Mouse (Mus musculus) CH12.LX (cell line): Measurements from ENCODE around the gene Pdpk1. TPM values are rescaled to one million over a fixed set of nuclear protein-coding genes. Genes with fewer than 3 reads are reported as not detected.

ENCODE experiments used
- DNase-seq: peaks from one replicate; pipeline ENCODE4 v3.0.0-alpha.2; 2013; ENCODE audit errors: extremely low read depth
- H3K27ac ChIP-seq: 2 replicates; pipeline ENCODE4 v1.5.1; 2012; ENCODE audit warnings: low read depth, mild to moderate bottlenecking, control low read depth, moderate library complexity; ENCODE audit not compliant: insufficient read depth
- H3K27me3 ChIP-seq: replicated peaks from 2 replicates; pipeline ENCODE3; 2012; ENCODE audit warnings: inconsistent platforms
- H3K36me3 ChIP-seq, 2 experiments: replicated peaks in 1 of 2; 2 replicates each; pipeline versions ENCODE3 to v1.6.1; 2012; ENCODE audit warnings: inconsistent platforms in 1 of 2, low read length in 1 of 2, mild to moderate bottlenecking in 1 of 2, mixed read lengths in 1 of 2, moderate library complexity in 1 of 2; ENCODE audit not compliant: control insufficient read depth in 1 of 2, insufficient read depth in 1 of 2
- H3K4me1 ChIP-seq, 2 experiments: 2 replicates each; pipeline ENCODE4 v1.6.1; 2012; ENCODE audit warnings: inconsistent platforms in 1 of 2, moderate library complexity in 1 of 2; ENCODE audit not compliant: insufficient read depth in 2 of 2, control insufficient read depth in 1 of 2
- H3K4me2 ChIP-seq: 2 replicates; pipeline ENCODE4 v1.6.1; 2012; ENCODE audit warnings: low read depth, mild to moderate bottlenecking, control low read depth; ENCODE audit not compliant: poor library complexity, insufficient read depth, severe bottlenecking
- H3K4me3 ChIP-seq, 3 experiments: fragments of 150-350 bp in 1 of 3; sonication (generic) in 1 of 3; replicated peaks in 1 of 3; 2 replicates each; pipeline versions ENCODE3 to v1.5.1; 2011 to 2012; ENCODE audit warnings: low read depth in 2 of 3, low read length in 2 of 3, mild to moderate bottlenecking in 2 of 3, moderate library complexity in 2 of 3, control low read depth in 1 of 3, improper control_type of control experiment in 1 of 3, inconsistent platforms in 1 of 3, mixed read lengths in 1 of 3; ENCODE audit not compliant: poor library complexity in 1 of 3
- H3K79me2 ChIP-seq: replicated peaks from 2 replicates; pipeline ENCODE4 v1.6.1; 2012; ENCODE audit warnings: mild to moderate bottlenecking, moderate library complexity; ENCODE audit not compliant: control insufficient read depth, poor library complexity, insufficient read depth, severe bottlenecking; ENCODE audit errors: extremely low read depth
- H3K9ac ChIP-seq: 2 replicates; pipeline ENCODE4 v1.6.1; 2012; ENCODE audit warnings: low read depth, mild to moderate bottlenecking, control low read depth, moderate library complexity; ENCODE audit not compliant: insufficient read depth
- H3K9me3 ChIP-seq: replicated peaks from 2 replicates; pipeline ENCODE3; 2012; ENCODE audit warnings: low read length, inconsistent platforms, mixed read lengths
- CHD2 ChIP-seq: IDR thresholded peaks from 2 replicates; pipeline ENCODE4 v1.6.1; 2011; ENCODE audit warnings: low read length, improper control_type of control experiment
- E2F4 ChIP-seq: IDR thresholded peaks from 2 replicates; pipeline ENCODE4 v1.6.1; 2011; ENCODE audit warnings: low read depth, low read length, improper control_type of control experiment; ENCODE audit not compliant: insufficient replicate concordance
- ELF1 ChIP-seq: IDR thresholded peaks from 2 replicates; pipeline ENCODE4 v1.6.1; 2014; ENCODE audit warnings: low read depth, mild to moderate bottlenecking, inconsistent platforms, low read length, improper control_type of control experiment
- EP300 ChIP-seq: IDR thresholded peaks from 2 replicates; pipeline ENCODE4 v1.6.1; 2011; ENCODE audit warnings: low read length, improper control_type of control experiment
- GABPA ChIP-seq: IDR thresholded peaks from 2 replicates; pipeline ENCODE4 v1.6.1; 2012; ENCODE audit warnings: low read depth, low read length, improper control_type of control experiment, inconsistent platforms; ENCODE audit not compliant: insufficient replicate concordance
- JUN ChIP-seq: IDR thresholded peaks from 2 replicates; pipeline ENCODE4 v1.6.1; 2011; ENCODE audit warnings: low read depth, mild to moderate bottlenecking, low read length, improper control_type of control experiment, moderate library complexity; ENCODE audit not compliant: insufficient read depth
- KAT2A ChIP-seq: IDR thresholded peaks from 2 replicates; pipeline ENCODE4 v1.6.1; 2012; ENCODE audit warnings: low read length, improper control_type of control experiment, inconsistent platforms; ENCODE audit not compliant: insufficient replicate concordance
- MAFK ChIP-seq: IDR thresholded peaks from 2 replicates; pipeline ENCODE4 v1.6.1; 2011; ENCODE audit warnings: low read length, improper control_type of control experiment; ENCODE audit not compliant: insufficient replicate concordance
- MEF2A ChIP-seq: IDR thresholded peaks from 2 replicates; pipeline ENCODE4 v1.6.1; 2014; ENCODE audit warnings: low read depth, mild to moderate bottlenecking, inconsistent platforms, low read length, improper control_type of control experiment, borderline replicate concordance
- NRF1 ChIP-seq: IDR thresholded peaks from 2 replicates; pipeline ENCODE4 v1.6.1; 2014; ENCODE audit warnings: low read depth, mild to moderate bottlenecking, inconsistent platforms, low read length, improper control_type of control experiment, moderate library complexity
- PAX5 ChIP-seq: IDR thresholded peaks from 2 replicates; pipeline ENCODE4 v1.6.1; 2012; ENCODE audit warnings: low read length, inconsistent platforms, mixed read lengths
- POLR2A ChIP-seq: IDR thresholded peaks from 2 replicates; pipeline ENCODE4 v1.6.1; 2011; ENCODE audit warnings: low read depth, mild to moderate bottlenecking, improper control_type of control experiment, low read length
- TBP ChIP-seq: conservative IDR thresholded peaks from 2 replicates; pipeline ENCODE4 v1.6.1; 2011; ENCODE audit warnings: low read depth, low read length, improper control_type of control experiment
- TCF12 ChIP-seq: IDR thresholded peaks from 2 replicates; pipeline ENCODE4 v1.6.1; 2014; ENCODE audit warnings: low read depth, mild to moderate bottlenecking, inconsistent platforms, low read length, improper control_type of control experiment
- UBTF ChIP-seq: IDR thresholded peaks from 2 replicates; pipeline ENCODE4 v1.6.1; 2012; ENCODE audit warnings: low read depth, mild to moderate bottlenecking, inconsistent platforms, low read length, improper control_type of control experiment, moderate library complexity
- USF1 ChIP-seq: IDR thresholded peaks from 2 replicates; pipeline ENCODE4 v1.6.1; 2014; ENCODE audit warnings: low read depth, mild to moderate bottlenecking, inconsistent platforms, low read length, improper control_type of control experiment
- ZKSCAN1 ChIP-seq: IDR thresholded peaks from 2 replicates; pipeline ENCODE4 v1.6.1; 2012; ENCODE audit warnings: low read depth, inconsistent platforms, low read length, improper control_type of control experiment, borderline replicate concordance
- dilution Hi-C: fragments of 300-500 bp; cut with MboI; formaldehyde crosslinking; loops from 2 replicates; pipeline ENCODE4 v1.14.3; 2020; ENCODE audit warnings: low sequenced_read_pairs; ENCODE audit not compliant: extremely low pct_unique_long_range_greater_than_20kb, extremely low pct_ligation_motif_present
- in situ Hi-C: fragments of 300-500 bp; cut with MboI; formaldehyde crosslinking; loops from 3 replicates; pipeline ENCODE4 v1.14.3; 2019; ENCODE audit warnings: low sequenced_read_pairs, low pct_ligation_motif_present, low pct_unique_long_range_greater_than_20kb, mixed read lengths
- polyA plus RNA-seq: library from polyadenylated mRNA; unstranded; fragments of >175 nt; gene quantifications from 2 replicates; pipeline ENCODE4 v1.2.1, GENCODE M21; 2012; ENCODE audit warnings: low read depth; ENCODE audit not compliant: insufficient read length
- total RNA-seq, 2 experiments: library from RNA; depleted of rRNA; stranded (reverse); fragments of 300-350 nt in 1 of 2; fragments of >200 nt in 1 of 2; gene quantifications; 2 replicates each; pipeline ENCODE4 v1.2.3; 2012 to 2014

The Pdpk1 gene
- total and polyA plus RNA-seq, 3 experiments = 12.2 to 17.0 (median 15.9) TPM

- H3K4me1 ChIP-seq = peaks cover 0 to 20% of the 10 kb centered on the region in 2 experiments; a peak in 2 of 4 replicates
- H3K4me2 ChIP-seq = no peak overlapping the region
- peak; percentile 6 for DNase-seq
- in situ Hi-C loops (no loop called here), dilution Hi-C loops (no loop called here)
- H3K9me3 ChIP-seq = no peaks in the 10 kb centered on the region
- peaks cover 4% of the 10 kb centered on the region; the same call in 1 of the 2 replicates for H3K79me2 ChIP-seq
- no peak overlapping the region for H3K4me3 ChIP-seq
- H3K27me3 ChIP-seq = no peaks in the 10 kb centered on the region
- H3K36me3 ChIP-seq = peaks cover 11 to 42% of the 10 kb centered on the region in 2 experiments
- no peak overlapping the region for H3K9ac ChIP-seq
- TF ChIP-seq PAX5 = no peak
- no peak overlapping the region for H3K27ac ChIP-seq
These were observed 39.5 kb downstream of the Pdpk1 start for GRCm38 (mm10) chr17:24111256-24111655.

GRCm38 (mm10) chr17:24108896-24109295 lies 41.8 kb downstream of the Pdpk1 start:
- Histone ChIP-seq H3K27ac (no peak overlapping the region), H3K79me2 (peaks cover 4% of the 10 kb centered on the region; the same call in 1 of the 2 replicates)
- TF ChIP-seq UBTF (no peak), TCF12 (no peak), MAFK (no peak), MEF2A (no peak), CHD2 (no peak), E2F4 (no peak), GABPA (no peak), KAT2A (no peak), POLR2A (no peak), EP300 (no peak), USF1 (no peak), TBP (no peak), NRF1 (no peak), JUN (no peak), ELF1 (no peak), ZKSCAN1 (no peak)
- TF ChIP-seq, all 38 proteins: peak for 0
- Histone ChIP-seq H3K27me3 (no peaks in the 10 kb centered on the region), H3K4me3 (no peak overlapping the region), H3K4me2 (no peak overlapping the region), H3K4me1 (peaks cover 0 to 20% of the 10 kb centered on the region in 2 experiments; a peak in 2 of 4 replicates), H3K36me3 (peaks cover 19 to 61% of the 10 kb centered on the region in 2 experiments), H3K9ac (no peak overlapping the region), H3K9me3 (no peaks in the 10 kb centered on the region)
- in situ Hi-C loops = no loop called here
- no peak for DNase-seq
- dilution Hi-C loops = no loop called here
